Mouse (Mus musculus) regulatory T cell (primary cell): ENCODE results near the gene Olfr224.
"Not testable (repeated sequence)": the region's sequence is repeated elsewhere in the genome, so short reads cannot be mapped to it uniquely, and the experiment has no call there.

Experiments used
- in situ Hi-C: fragments of 300-600 bp; cut with MboI, MseI; formaldehyde crosslinking; loops from one replicate; pipeline ENCODE4 v1.15.1; 2025; ENCODE audit warnings: high pct_unique_total_duplicates

Gene Olfr224

DNA sequence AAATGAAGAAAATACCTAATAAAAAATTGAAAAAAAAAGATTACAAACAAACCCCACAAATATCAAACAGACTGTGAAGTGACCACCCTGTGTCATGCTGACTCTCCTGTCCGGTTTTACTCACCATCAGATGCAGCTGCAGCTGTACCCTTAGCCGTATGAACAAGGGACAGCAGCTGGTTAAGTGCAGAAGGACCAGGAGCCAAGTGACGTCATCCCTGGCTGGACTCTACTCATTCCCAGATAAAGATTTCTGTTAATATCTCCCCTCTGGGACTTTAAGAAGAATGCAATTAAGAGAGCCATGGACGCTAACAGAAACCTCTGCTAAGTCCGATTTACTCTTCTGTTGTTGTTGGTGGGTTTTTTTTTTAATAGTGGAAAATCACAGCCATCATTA, at the start of gene Olfr224:
Gene Olfr224, minus strand, starts transcription at position 149 of the 400 bp plus-strand sequence.
- in situ Hi-C loops, result no loop called here

DNA sequence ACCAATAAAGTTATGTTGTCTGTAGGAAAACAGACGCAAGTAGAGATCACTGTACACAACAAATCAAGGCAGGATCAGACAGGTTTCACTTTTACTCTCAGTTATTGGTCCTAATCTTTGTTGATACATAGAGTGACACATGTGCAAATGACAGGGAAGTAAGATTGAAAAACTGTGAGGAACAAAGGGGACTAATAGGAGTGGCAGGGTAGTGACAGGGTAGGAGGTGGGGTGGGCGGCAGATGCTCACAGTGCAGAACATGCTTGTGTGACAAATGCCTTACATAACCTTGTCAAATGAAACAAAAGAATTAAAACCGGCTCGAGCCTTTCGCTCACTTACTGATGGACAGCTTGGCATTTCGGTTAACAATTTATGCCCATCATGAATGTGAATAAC, 48.4 kb upstream of the Olfr224 start:
- in situ Hi-C loops, result no loop called here

DNA sequence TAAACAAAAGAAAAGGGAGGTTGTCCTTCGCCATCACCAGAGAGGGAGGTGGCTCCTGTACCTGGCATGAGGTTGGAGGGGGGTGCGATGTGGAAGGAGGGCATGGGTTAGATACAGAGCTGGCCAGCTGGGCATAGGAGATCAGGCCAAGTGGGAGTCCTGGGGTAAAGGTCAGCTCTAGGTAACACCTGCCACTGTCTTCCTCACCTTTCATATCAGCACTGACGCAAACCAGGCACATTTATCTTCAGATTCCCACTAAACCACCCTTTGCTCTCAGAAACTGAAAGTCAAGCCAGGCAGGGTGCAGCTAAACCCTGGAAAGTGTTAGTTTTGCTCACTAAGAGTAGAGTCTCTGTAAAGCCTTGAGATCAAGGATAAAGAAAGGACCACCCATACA, 48.0 kb upstream of the Olfr224 start:
- in situ Hi-C loops, result no loop called here

DNA sequence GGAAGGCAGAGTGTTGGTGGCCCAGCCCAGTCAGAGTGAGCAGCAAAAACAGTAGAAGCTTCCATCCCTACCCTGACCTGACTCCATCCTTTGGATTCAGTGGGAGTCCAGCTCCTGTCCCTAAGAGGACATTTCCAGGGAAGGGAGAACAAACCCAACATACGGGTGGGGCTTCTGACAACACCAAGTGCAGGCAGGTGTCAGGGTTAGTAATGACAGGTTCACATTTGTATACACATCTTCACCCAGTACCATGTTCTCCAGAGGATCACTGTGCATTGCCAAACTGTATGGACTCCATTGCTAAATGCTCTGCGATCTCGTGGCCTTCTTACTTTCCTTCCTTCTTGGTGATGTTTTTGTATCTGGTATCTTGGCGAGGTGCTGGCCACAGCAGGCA, 45.6 kb upstream of the Olfr224 start, which contains the start of gene 2210407C18Rik:
Gene 2210407C18Rik, minus strand, starts transcription at position 101 of the 400 bp plus-strand sequence.
- in situ Hi-C loops, result no loop called here

DNA sequence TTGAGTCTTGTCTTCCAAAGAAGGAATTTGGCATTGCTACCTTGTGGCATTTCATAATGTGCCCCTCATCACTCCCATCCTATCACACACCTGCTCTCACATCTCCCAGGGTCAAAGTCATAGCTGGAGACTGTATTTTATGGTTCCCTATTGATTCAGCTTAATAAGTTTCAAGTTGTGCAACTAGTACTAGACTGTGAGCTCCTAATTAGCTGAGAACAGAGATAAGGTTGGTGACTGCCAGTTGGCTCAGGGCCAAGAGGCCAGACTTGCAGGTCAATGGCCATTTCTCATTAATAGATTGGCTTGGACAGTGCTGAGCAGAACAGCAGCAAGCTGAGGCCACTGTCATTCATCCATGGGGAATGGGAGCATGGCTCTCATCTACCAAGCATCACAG, 44.2 kb upstream of the Olfr224 start:
- in situ Hi-C loops, result no loop called here

DNA sequence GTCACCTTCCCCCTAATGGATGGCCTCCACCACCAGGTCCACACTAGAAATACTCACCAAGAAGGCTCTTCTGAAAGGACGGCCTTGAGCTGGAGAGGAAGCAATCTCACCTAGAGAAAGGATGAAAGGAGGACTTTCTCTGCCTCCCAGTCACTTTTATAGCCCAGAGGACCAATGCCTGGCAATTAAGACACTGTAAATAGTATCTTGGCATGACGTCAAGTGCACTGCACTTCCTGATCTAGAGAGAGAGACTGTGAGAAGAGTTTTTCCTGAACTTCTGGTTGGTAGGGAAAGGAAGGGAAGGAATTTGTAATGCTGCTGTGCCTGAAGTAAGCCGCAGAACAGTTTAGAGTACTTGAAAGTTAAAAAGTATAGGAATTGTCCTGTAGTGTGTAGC, 43.0 kb upstream of the Olfr224 start:
- in situ Hi-C loops, result no loop called here

DNA sequence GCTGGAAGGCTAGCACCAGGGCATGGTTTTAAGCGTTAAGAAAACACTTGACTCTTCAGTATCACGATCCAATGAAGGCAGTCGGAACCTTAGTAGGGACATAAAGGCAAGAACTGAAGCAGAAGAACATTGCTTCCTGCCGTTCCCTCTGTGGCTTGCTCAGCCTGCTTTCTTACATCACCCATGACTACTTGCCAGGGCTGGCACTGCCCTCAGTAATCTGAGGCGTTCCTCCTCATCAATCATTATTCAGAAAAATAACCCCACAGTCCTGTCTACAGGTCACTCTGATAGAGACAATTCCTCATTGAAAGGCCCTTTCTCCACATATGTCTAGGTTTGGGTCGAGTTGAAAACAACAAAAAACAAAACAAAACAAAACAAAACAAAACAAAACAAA, 36.7 kb upstream of the Olfr224 start:
- in situ Hi-C loops, result no loop called here

DNA sequence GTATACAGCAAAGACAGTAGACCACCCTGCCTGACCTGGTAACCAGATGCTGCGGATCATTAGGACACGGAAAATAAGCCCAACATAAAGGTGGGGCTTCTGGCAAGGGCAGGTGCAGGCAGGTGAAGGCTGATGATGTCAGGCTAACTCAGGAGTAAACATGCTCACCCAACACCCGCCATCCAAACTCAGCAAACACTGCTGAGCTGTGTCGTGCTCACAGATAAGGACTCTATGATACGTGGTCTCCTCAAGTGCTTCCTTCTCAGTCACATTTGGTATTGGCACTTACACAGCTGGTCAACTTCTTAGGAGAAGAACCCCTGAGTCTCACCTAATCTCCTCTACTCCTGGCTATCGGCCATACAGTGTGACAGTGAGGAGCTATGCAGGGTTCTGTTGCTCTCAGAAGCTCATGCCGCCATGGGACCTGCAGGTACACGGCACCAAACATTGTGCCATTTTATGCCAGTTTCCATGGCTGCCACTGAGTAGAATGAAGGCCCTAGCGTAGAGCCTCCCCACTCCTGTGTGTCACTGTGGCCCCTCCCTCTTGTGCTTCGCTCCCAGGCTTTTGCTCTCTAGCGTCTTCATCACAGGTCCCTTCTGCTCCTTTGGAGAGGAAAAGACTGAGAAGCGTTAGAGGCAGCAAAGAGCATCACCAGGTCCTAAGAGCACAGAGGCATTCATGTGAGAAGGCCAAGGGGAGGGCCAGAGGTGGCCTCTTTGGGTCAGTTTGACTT, 36.0 kb upstream of the Olfr224 start:
- in situ Hi-C loops, result no loop called here

DNA sequence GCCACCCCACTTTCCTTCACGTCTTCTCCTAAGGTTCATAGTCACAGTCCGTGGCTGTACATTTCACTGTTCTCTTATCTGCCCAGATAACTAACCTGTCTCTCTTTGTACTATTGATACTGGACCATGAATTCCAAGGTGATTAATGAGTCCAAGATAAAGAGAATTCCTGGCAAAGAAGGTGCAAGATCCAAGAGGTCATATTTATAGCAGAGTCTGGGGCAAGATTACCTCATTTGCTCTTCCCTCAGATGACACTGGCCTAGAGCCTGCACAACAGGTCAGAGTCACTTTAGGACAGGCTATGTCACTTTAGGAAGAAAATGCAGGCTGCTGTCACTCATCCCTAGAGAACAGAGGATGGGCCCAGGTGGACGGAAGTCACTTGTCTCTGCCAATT, 34.9 kb upstream of the Olfr224 start:
- in situ Hi-C loops, result no loop called here

DNA sequence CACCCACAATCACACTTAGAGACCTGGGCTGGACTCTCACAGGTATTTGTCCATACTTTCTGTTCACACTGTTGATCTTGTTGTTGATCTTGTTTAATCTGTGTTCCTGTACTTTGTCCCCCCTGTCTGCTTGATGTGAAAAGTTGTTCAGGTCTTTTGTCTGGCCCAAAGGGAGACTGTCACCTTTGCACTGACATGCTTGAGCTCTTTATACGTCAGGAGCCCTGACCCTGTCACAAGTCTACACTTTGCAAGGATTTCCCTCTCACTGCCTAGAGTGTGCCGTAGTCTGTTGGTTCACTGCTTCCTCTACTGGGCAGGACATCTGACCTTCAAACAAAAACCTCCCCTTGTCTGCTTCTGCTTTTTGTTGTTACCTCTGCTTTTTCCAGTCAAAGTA, 34.3 kb upstream of the Olfr224 start:
- in situ Hi-C loops, result no loop called here

DNA sequence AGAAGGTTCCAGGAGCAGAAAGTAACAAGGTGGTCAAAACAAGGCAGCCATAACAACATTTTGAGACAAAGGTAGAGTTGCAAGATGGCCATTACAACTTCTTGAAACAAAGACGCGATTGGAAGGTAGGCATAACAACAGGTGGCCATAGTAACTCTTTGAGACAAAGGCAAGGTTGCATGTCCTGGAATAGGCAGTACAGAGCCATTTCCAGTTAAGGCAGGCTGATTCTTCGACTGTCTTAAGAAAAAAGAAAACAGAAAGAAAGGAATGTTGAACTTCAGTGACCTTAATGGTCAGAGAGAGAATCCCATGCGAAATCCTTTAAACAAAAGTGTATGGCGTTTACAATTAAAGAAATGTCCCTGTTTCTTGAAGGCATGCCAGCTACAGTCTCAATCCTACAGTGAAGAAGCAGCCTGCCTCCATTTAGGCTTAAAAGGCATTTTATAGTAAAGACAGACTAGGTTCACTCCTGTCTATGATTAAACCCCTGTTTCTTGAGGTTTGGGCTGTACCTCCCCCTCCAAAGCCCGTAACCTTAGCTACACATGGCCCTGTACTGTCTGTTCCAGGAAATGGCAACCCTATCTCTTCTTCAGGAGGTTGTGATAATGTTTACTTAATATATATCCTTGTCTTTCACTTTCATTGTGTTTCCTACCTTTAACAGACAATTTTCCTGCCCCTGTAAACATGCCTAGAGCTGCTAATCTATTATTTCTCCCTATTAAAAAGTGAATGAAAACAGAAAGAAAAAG, 32.6 kb upstream of the Olfr224 start:
- in situ Hi-C loops, result no loop called here

DNA sequence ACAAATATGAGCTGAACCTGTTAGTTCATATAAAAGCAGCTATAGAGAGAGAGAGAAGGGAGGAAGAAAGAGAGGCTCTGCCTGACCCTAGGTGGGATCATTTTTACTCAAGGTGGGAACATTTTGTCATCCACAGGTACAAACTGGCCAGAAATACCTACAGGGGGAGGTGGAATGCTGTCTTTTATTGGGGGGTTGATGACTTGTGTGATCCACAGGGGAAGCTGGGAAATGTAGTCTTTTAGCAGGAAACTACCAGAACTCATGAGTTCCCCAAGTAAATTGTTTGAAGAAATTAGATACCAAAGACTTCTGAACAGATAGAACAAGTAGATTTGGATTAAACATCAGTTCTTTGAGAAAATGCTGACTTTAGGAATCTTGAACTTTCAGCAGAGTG, 31.7 kb upstream of the Olfr224 start:
- in situ Hi-C loops, result no loop called here

DNA sequence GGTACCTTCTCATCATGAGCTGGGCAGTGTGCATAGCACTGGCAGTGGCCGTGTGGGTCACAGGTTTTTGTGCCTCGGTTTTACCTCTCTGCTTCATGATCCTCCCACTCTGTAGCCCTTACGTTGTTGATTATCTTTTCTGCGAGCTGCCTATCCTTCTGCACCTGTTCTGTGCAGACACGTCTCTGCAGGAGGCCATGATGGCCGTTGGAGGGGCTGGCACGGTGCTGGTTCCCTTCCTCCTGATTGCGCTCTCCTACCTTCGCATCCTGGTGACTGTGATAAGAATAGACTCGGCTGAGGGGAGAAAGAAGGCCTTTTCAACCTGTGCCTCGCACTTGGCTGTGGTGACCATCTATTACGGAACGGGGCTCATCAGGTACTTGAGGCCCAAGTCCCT, 27.5 kb upstream of the Olfr224 start:
- in situ Hi-C loops, result no loop called here

DNA sequence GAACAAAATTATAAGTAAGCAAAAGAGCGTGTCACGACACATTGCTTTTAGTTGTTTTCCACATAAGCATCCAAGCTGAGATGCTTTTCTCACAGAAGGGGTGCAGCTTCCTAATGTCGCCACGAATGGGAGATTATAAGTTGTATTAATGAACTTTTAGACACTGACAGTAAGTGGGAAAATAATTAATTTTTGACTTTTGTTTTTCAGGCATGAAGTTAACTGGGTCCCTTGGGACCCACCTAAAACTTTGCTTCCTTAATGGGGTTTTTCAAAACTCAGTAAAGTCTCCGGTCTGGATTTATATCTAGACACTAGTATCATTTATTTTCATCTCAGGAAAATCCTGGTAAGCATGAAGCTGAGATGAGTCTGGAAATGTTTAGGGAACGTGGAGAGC, 24.5 kb upstream of the Olfr224 start, which contains the start of gene Olfr324:
Gene Olfr324, plus strand, starts transcription at position 301 of the 400 bp plus-strand sequence.
- in situ Hi-C loops, result no loop called here

DNA sequence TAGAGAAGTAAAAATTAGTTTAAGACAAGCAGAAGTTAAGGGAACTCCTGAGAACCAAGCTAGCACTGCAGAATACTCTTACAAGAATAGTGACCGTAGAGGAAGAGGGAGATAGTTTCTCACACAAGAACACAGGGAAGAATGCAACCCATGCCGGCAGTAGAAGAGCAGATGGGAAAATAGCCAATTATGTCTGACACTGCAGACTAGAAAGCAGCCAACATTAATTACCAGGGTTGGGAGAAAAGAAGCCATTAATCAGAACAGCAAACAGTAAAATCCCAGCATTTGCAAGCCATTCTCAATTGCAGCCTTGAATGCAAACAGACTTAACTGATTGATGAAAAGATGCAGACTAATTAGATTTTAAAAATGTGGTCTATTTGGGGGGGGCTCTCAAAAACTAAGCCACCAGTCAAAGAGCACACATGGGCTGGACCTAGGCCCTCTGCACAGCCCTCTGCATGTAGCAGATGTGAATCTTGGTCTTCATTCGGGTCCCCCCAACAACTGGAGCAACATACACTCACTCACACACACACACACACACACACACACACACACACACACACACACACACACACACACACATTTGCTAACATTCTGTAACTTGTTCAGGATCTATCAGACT, 18.4 kb upstream of the Olfr224 start:
- in situ Hi-C loops, result no loop called here

DNA sequence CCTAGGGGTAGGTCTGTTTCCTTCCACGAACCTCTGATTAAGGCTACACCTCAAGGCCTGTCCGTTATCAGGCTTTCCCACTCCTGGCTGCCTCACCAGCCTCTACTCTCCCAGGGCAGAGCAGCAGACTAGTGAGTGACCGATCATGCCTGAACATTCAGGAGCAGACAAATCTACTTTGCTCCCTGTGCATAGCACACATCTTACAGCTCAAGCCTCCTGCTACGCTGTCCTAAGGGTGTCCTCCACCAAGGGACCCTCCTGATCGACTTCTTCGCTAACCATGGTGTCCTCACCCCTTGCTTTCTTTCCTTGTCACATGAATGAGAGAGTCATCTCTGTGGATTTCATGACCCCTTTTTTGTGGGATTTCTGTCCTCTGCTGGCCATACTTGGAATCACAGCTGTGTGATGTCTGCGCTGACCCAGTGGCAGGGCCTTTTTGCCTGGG, 17.6 kb upstream of the Olfr224 start:
- in situ Hi-C loops, result no loop called here

DNA sequence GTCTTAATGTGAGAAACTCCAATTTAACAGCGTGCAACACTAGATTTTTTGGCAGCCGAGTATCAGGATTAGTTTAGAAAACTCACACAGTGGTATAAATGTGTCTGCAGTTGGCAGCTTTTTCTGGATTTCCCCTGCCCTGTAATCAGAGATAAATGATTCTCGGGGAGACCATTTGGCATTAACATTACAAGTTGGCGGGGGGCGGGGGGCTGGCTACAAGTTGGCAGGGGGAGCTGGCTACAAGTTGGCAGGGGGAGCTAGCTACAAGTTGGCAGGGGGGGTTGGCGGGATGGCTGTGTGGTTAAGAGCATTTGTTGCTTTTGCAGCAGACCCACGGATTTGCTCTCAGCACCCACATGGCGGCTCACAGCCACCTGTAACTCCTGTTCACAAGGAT, 8.3 kb upstream of the Olfr224 start:
- in situ Hi-C loops, result no loop called here

DNA sequence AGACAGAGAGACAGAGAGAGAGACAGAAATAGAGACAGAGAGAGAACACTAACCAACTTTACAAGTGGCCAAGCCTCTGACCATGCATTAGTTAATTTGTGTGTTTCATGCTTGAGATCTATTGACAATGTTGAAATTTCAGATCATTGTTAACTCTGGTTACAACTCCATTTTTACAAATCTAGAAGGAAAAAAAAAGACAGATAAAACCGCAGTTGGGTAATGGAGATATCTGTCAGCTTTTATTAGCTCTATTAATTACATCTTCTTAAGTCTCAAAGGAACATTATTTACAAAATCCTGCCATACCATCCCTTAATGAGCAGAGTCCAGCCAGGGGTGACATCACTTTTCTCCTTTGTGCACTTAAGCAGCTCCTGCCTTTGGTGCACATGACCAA, 7.1 kb upstream of the Olfr224 start, which contains the start of gene Olfr325:
Gene Olfr325, plus strand, starts transcription at position 301 of the 400 bp plus-strand sequence.
- in situ Hi-C loops, result no loop called here

DNA sequence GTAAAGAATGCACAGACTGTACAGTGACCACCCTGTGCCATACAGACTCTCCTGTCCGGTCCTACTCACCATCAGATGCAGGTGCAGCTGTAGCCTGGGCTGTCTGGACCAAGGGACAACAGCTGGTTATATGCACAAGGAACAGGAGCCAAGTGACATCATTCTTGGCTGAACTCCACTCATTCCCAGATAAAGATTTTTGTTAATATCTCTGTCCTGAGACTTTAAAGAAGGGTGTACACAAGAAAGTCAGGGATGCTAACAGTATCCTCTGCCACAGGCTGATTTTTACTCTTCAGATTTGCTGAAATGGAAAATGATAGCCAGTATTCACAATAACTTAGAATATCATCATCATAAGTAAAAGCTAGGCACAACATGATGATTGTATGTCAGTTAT, 14.8 kb downstream of the Olfr224 start, which contains the start of gene Olfr328:
Gene Olfr328, minus strand, starts transcription at position 101 of the 400 bp plus-strand sequence.
- in situ Hi-C loops, result no loop called here

DNA sequence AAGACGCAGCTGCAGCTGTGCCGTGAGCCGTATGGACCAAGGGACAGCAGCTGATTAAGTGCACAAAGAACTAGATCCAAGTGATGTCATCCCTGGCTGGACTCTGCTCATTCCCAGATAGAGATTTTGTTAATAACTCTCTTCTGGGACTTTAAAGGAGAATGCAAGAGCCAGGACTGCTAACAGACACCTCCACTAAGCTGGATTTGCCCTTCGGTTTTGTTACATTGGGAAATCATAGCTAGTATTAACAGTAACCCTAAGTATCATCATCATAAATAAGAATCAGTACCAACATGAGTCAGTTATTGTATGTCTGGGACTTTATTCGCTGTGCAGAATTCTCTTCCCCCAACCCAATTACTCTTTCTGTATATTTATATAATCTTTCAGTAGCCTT, 24.0 kb downstream of the Olfr224 start, which contains the start of gene Olfr329-ps:
Gene Olfr329-ps, minus strand, starts transcription at position 101 of the 400 bp plus-strand sequence.
- in situ Hi-C loops, result no loop called here

DNA sequence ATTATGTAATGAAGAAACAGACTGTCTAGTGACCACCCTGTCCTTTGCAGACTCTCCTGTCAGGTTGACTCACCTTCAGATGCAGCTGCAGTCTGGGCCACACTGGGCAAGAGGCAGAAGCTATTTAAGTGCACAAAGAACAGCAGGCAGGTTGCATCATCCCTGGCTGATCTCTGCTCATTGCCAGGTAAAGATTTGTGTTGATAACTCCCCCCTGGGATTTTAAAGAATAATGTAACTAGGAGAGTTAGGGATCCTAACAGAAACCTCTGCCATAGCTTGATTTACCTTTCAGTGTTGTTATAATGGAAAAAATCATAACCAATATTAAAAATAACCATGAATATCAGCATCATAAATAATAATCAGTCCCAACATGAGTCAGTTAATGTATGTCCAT, 35.6 kb downstream of the Olfr224 start, which contains the start of gene Olfr330:
Gene Olfr330, minus strand, starts transcription at position 101 of the 400 bp plus-strand sequence.
- in situ Hi-C loops, result not testable (repeated sequence)

DNA sequence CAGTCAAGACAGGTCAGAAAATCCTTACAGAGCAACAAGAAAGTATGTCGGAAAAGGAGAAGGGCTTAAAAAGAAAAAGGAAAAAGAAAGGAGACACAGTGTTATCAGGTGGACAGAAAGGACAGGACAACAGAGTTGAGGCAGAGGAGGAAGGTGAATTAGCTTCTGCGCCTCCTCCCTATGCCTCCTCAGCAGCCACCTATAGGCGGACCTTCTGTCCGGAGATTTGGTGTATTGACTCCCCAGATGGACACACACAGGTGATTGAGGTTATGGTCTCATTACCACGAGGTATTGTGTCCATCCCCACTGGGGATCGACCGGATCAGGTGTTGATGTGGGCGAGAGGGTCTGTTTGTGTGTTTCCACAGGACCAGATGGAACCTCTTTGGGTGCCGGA, 50.6 kb downstream of the Olfr224 start:
- in situ Hi-C loops, result not testable (repeated sequence)
